In genomic region chr10:5802866-5803265, GRCm38 (mm10) we compare ENCODE assay signal across 10 mouse cellular contexts. TPM values are rescaled to one million over a fixed set of nuclear protein-coding genes. Genes with fewer than 3 reads are reported as not detected.
DNase-seq lines count a peak whose midpoint lies in the region; ATAC-seq and TF ChIP-seq lines count a peak whose summit lies in the region.
"Had no signal": no experiment of that assay in that cellular context is flagged by ENCODE, and none has a peak within 500 bp of the region (broad histone marks: within the 10 kb centered on the region; RNA-seq: fewer than 3 reads in every experiment).

No protein-coding gene starts in this region.

- ATAC-seq in hindbrain, embryonic 11.5 days (ENCODE audit: low FRiP score): no peak

- no peak for TF ChIP-seq CTCF in ES-Bruce4 (IDR thresholded peaks at IDR 0.05; ENCODE audit: low read depth, low read length)

- peak overlapping the region; percentile 82 for H3K9ac ChIP-seq in ES-Bruce4 (ENCODE audit: low read depth, poor library complexity, severe bottlenecking)
- H3K9ac ChIP-seq in hindbrain, embryonic 11.5 days (ENCODE audit: low read depth, low read length): peak overlapping the region; percentile 31; the same call in 1 of the 2 replicates

- H3K9me3 ChIP-seq in ES-Bruce4 (replicated peaks; ENCODE audit: control insufficient read depth, insufficient read depth, low read length, poor library complexity, severe bottlenecking): 0 out of 2 replicates have a peak, but pooled peaks cover 3% of the 10 kb centered on the region
- H3K9me3 ChIP-seq in hindbrain, embryonic 11.5 days (ENCODE audit: control insufficient read depth, low read length): no peaks in the 10 kb centered on the region

- peak; percentile 35 for DNase-seq in embryo, embryonic 10 days (ENCODE audit: low spot score)
- DNase-seq in embryo, embryonic 9.5 days (ENCODE audit: extremely low spot score): no peak
- no peak for DNase-seq in hindbrain, embryonic 11.5 days (ENCODE audit: low spot score)
- DNase-seq in layer of hippocampus, adult 11-12 months (ENCODE audit: low spot score): no peak
- DNase-seq in lung, postnatal 10 days: no peak
- DNase-seq in right cerebral cortex, postnatal 4 days: no peak
- DNase-seq: B cell, adult 2 months; thymus, postnatal 25 days had no signal

- peaks cover 50% of the 10 kb centered on the region for H3K36me3 ChIP-seq in ES-Bruce4 (ENCODE audit: control insufficient read depth, insufficient read depth, low read length, poor library complexity, severe bottlenecking)
- H3K36me3 ChIP-seq in hindbrain, embryonic 11.5 days (ENCODE audit: control insufficient read depth, insufficient read depth, low read length): peaks cover 10% of the 10 kb centered on the region; the same call in 1 of the 2 replicates
- 0 out of 2 replicates have a peak, but pooled peaks cover 3% of the 10 kb centered on the region for H3K36me3 ChIP-seq in macrophage (ENCODE audit: inconsistent target)

- TF ChIP-seq POLR2A in ES-Bruce4 (IDR thresholded peaks at IDR 0.05; ENCODE audit: insufficient read depth, low read length): no peak

- no peak for TF ChIP-seq EP300 in ES-Bruce4 (IDR thresholded peaks at IDR 0.05; ENCODE audit: insufficient read depth, low read depth, low read length)

- H3K4me1 ChIP-seq in ES-Bruce4 (ENCODE audit: control insufficient read depth, insufficient read depth, low read length): no peaks in the 10 kb centered on the region
- H3K4me1 ChIP-seq in hindbrain, embryonic 11.5 days (replicated peaks; ENCODE audit: control insufficient read depth, insufficient read depth, low read length): no peaks in the 10 kb centered on the region; the same call in 1 of the 2 replicates

- H3K79me2 ChIP-seq in macrophage (ENCODE audit: inconsistent target): peaks cover 56% of the 10 kb centered on the region

- H3K27me3 ChIP-seq in ES-Bruce4 (ENCODE audit: control insufficient read depth, insufficient read depth, low read length, poor library complexity, severe bottlenecking): no peaks in the 10 kb centered on the region
- no peaks in the 10 kb centered on the region for H3K27me3 ChIP-seq in hindbrain, embryonic 11.5 days (ENCODE audit: control insufficient read depth, insufficient read depth, low read length)

- peak overlapping the region; percentile 77 for H3K4me3 ChIP-seq in ES-Bruce4 (ENCODE audit: low read depth, low read length)
- peak overlapping the region; percentile 65 for H3K4me3 ChIP-seq in hindbrain, embryonic 11.5 days (ENCODE audit: low read depth, low read length)
- peak overlapping the region; percentile 78 for H3K4me3 ChIP-seq in macrophage (ENCODE audit: inconsistent target)

- H3K4me2 ChIP-seq in hindbrain, embryonic 11.5 days (replicated peaks; ENCODE audit: low read depth, low read length): peak overlapping the region; percentile 38

- WGBS in hindbrain, embryonic 11.5 days: 45% methylated on average over 6 of the region's 6 CpGs
- WGBS in macrophage (ENCODE audit: missing documents): 24% methylated on average over 6 of the region's 6 CpGs

- H3K27ac ChIP-seq in ES-Bruce4 (ENCODE audit: insufficient read depth, low read length) (no peak overlapping the region), macrophage (no peak overlapping the region)
- no peak overlapping the region for H3K27ac ChIP-seq in hindbrain, embryonic 11.5 days (ENCODE audit: low read depth, low read length)

RNA-seq across cellular contexts. Expression of gene Fbxo5, which starts 2.5 kb away (rescaled TPM):
- 82.6 and 90.1 TPM in 2 replicates for polyA plus RNA-seq in ES-Bruce4 (2011; ENCODE audit: insufficient read depth, insufficient read length, low read depth, missing spikeins)
- 70.6 and 70.8 TPM in 2 replicates for polyA plus RNA-seq in hindbrain, embryonic 11.5 days (2014; fragmentation: Nextera tagmentation; extraction: Ambion mirVana)
- total RNA-seq in macrophage (2018; cell fraction: chromatin; rRNA removed): 10 to 100 TPM in 3 of 26 experiments, 1 to 10 TPM in 21, under 1 TPM in 2; 0.70 to 12.5 (median 3.3) TPM
- total RNA-seq in macrophage (2018; cell fraction: cytosol; rRNA removed): 1 to 10 TPM in 22 of 26 experiments, under 1 TPM in 4; 0.52 to 4.7 (median 2.2) TPM
- 10 to 100 TPM in 1 of 26 experiments, 1 to 10 TPM in 20, under 1 TPM in 5; 0.78 to 21.6 (median 2.0) TPM for total RNA-seq in macrophage (2018; cell fraction: nucleus; rRNA removed)
- 2.5 to 10.0 TPM (median 6.6 TPM) in 3 replicates for polyA plus RNA-seq in macrophage (2018)

RNA-seq across cellular contexts. Expression of gene Mtrf1l, which starts 20.8 kb away (rescaled TPM):
- polyA plus RNA-seq in ES-Bruce4 (2011; ENCODE audit: insufficient read depth, insufficient read length, low read depth, missing spikeins) (11.2 and 12.0 TPM in 2 replicates), macrophage (2018) (3.7 to 8.9 TPM (median 7.3 TPM) in 3 replicates)
- 15.7 and 16.9 TPM in 2 replicates for polyA plus RNA-seq in hindbrain, embryonic 11.5 days (2014; fragmentation: Nextera tagmentation; extraction: Ambion mirVana)
- total RNA-seq in macrophage (2018; cell fraction: chromatin; rRNA removed): 10 to 100 TPM in 25 of 26 experiments, 1 to 10 TPM in 1; 7.7 to 46.7 (median 22.5) TPM
- total RNA-seq in macrophage (2018; cell fraction: cytosol; rRNA removed): 1 to 10 TPM; 2.9 to 8.0 (median 5.0) TPM
- 10 to 100 TPM in 20 of 26 experiments, 1 to 10 TPM in 6; 5.9 to 37.1 (median 13.9) TPM for total RNA-seq in macrophage (2018; cell fraction: nucleus; rRNA removed)
